Comparison of ENCODE assay signal across 27 mouse cellular contexts in genomic region chr4:45729801-45730200, GRCm38 (mm10).
DNase-seq lines count a peak whose midpoint lies in the region; ATAC-seq lines count a peak whose summit lies in the region.
"Had no signal": no experiment of that assay in that cellular context is flagged by ENCODE, and none has a peak within 500 bp of the region (broad histone marks: within the 10 kb centered on the region; RNA-seq: fewer than 3 reads in every experiment).

No protein-coding gene starts in this region.

- H3K4me3 ChIP-seq in forebrain, embryonic 13.5 days = no peak overlapping the region
- H3K4me3 ChIP-seq in forebrain, embryonic 12.5 days (replicated peaks) = no peak overlapping the region
- no peak overlapping the region for H3K4me3 ChIP-seq in midbrain, embryonic 10.5 days
- no peak overlapping the region for H3K4me3 ChIP-seq in midbrain, embryonic 13.5 days (replicated peaks)
- H3K4me3 ChIP-seq in embryonic facial prominence, embryonic 12.5 days = no peak overlapping the region
- no peak overlapping the region for H3K4me3 ChIP-seq in kidney, embryonic 14.5 days (ENCODE audit: low read length)
- H3K4me3 ChIP-seq: gastrocnemius, adult 2 months; heart, embryonic 10.5 days; intestine, embryonic 15.5 days; lung, embryonic 15.5 days; myocyte; neural tube, embryonic 13.5 days; stomach, embryonic 15.5 days had no signal

- 79% methylated on average over 4 of the region's 4 CpGs for WGBS in forebrain, embryonic 13.5 days
- 84% methylated on average over 4 of the region's 4 CpGs for WGBS in forebrain, embryonic 12.5 days
- 82% methylated on average over 4 of the region's 4 CpGs for WGBS in midbrain, embryonic 10.5 days
- WGBS in midbrain, embryonic 13.5 days = 67% methylated on average over 4 of the region's 4 CpGs
- WGBS in embryonic facial prominence, embryonic 12.5 days = 59% methylated on average over 4 of the region's 4 CpGs
- WGBS in kidney, embryonic 14.5 days = 74% methylated on average over 4 of the region's 4 CpGs

- DNase-seq in midbrain, embryonic 10.5 days (ENCODE audit: low spot score) = no peak
- no peak for DNase-seq in kidney, adult 18-20 months
- DNase-seq in spleen, postnatal 14 days (ENCODE audit: low spot score in 2 of 2) = no peak
- DNase-seq: cerebellum, adult 11-12 months; cerebellum, postnatal 14 days; gastrocnemius, adult 2 months; kidney, adult 9 months; kidney, postnatal 25 days; layer of hippocampus, postnatal 36 days; lung, postnatal 36 days; retina, postnatal 1 day; thymus, postnatal 25 days had no signal

- H3K4me2 ChIP-seq in forebrain, embryonic 13.5 days = no peak overlapping the region
- H3K4me2 ChIP-seq in forebrain, embryonic 12.5 days = no peak overlapping the region
- no peak overlapping the region for H3K4me2 ChIP-seq in midbrain, embryonic 13.5 days (replicated peaks)
- H3K4me2 ChIP-seq in embryonic facial prominence, embryonic 12.5 days (replicated peaks) = no peak overlapping the region
- H3K4me2 ChIP-seq in kidney, embryonic 14.5 days (replicated peaks; ENCODE audit: low read depth, low read length) = no peak overlapping the region
- H3K4me2 ChIP-seq: hindbrain, embryonic 14.5 days; intestine, embryonic 15.5 days; lung, embryonic 15.5 days; neural tube, embryonic 13.5 days; stomach, embryonic 15.5 days had no signal

- H3K36me3 ChIP-seq in forebrain, embryonic 13.5 days (ENCODE audit: poor library complexity, severe bottlenecking) = no peaks in the 10 kb centered on the region
- H3K36me3 ChIP-seq in forebrain, embryonic 12.5 days (replicated peaks) = no peaks in the 10 kb centered on the region
- H3K36me3 ChIP-seq in midbrain, embryonic 10.5 days = no peaks in the 10 kb centered on the region
- no peaks in the 10 kb centered on the region for H3K36me3 ChIP-seq in midbrain, embryonic 13.5 days
- no peaks in the 10 kb centered on the region for H3K36me3 ChIP-seq in embryonic facial prominence, embryonic 12.5 days
- H3K36me3 ChIP-seq in kidney, embryonic 14.5 days (ENCODE audit: control insufficient read depth, insufficient read depth, low read length) = no peaks in the 10 kb centered on the region
- H3K36me3 ChIP-seq: heart, embryonic 10.5 days; intestine, embryonic 15.5 days; lung, embryonic 15.5 days; neural tube, embryonic 13.5 days; stomach, embryonic 15.5 days had no signal

- peaks cover 36% of the 10 kb centered on the region for H3K4me1 ChIP-seq in forebrain, embryonic 13.5 days
- H3K4me1 ChIP-seq in forebrain, embryonic 12.5 days = peaks cover 45% of the 10 kb centered on the region
- peaks cover 47% of the 10 kb centered on the region for H3K4me1 ChIP-seq in midbrain, embryonic 10.5 days
- H3K4me1 ChIP-seq in midbrain, embryonic 13.5 days (replicated peaks) = peaks cover 43% of the 10 kb centered on the region
- peaks cover 38% of the 10 kb centered on the region for H3K4me1 ChIP-seq in embryonic facial prominence, embryonic 12.5 days
- H3K4me1 ChIP-seq in kidney, embryonic 14.5 days (ENCODE audit: control insufficient read depth, insufficient read depth, low read length) = peaks cover 15% of the 10 kb centered on the region

- peaks cover 9% of the 10 kb centered on the region for H3K27me3 ChIP-seq in forebrain, embryonic 13.5 days
- H3K27me3 ChIP-seq in forebrain, embryonic 12.5 days = peaks cover 11% of the 10 kb centered on the region; the same call in 1 of the 2 replicates
- peaks cover 38% of the 10 kb centered on the region for H3K27me3 ChIP-seq in midbrain, embryonic 10.5 days (ENCODE audit: low read depth, poor library complexity, severe bottlenecking)
- H3K27me3 ChIP-seq in midbrain, embryonic 13.5 days = peaks cover 10% of the 10 kb centered on the region; the same call in 1 of the 2 replicates
- H3K27me3 ChIP-seq in embryonic facial prominence, embryonic 12.5 days = no peaks in the 10 kb centered on the region
- H3K27me3 ChIP-seq in kidney, embryonic 14.5 days (ENCODE audit: control insufficient read depth, insufficient read depth, low read length) = no peaks in the 10 kb centered on the region
- H3K27me3 ChIP-seq: intestine, embryonic 15.5 days; lung, embryonic 15.5 days; neural tube, embryonic 13.5 days; stomach, embryonic 15.5 days had no signal

- ATAC-seq in forebrain, embryonic 13.5 days = no peak
- no peak for ATAC-seq in forebrain, embryonic 12.5 days (ENCODE audit: low FRiP score)
- no peak for ATAC-seq in midbrain, embryonic 13.5 days
- ATAC-seq in embryonic facial prominence, embryonic 12.5 days (ENCODE audit: insufficient number of reproducible peaks, insufficient read depth, low FRiP score, low TSS enrichment) = no peak
- ATAC-seq in kidney, embryonic 14.5 days (ENCODE audit: low FRiP score, low TSS enrichment) = no peak
- ATAC-seq: forebrain, embryonic 14.5 days; intestine, embryonic 15.5 days; midbrain, embryonic 16.5 days had no signal

- 0 out of 2 replicates have a peak overlapping the region, but pooled peaks have one; percentile 22 for H3K27ac ChIP-seq in forebrain, embryonic 13.5 days
- no peak overlapping the region for H3K27ac ChIP-seq in forebrain, embryonic 12.5 days
- 0 out of 2 replicates have a peak overlapping the region, but pooled peaks have one; percentile 19 for H3K27ac ChIP-seq in midbrain, embryonic 10.5 days (replicated peaks)
- no peak overlapping the region for H3K27ac ChIP-seq in midbrain, embryonic 13.5 days
- H3K27ac ChIP-seq in embryonic facial prominence, embryonic 12.5 days = peak overlapping the region; percentile 92; the same call in 1 of the 2 replicates
- no peak overlapping the region for H3K27ac ChIP-seq in kidney, embryonic 14.5 days (ENCODE audit: low read depth, low read length)
- H3K27ac ChIP-seq: gastrocnemius, adult 2 months; heart, embryonic 10.5 days; hindbrain, embryonic 14.5 days; liver, embryonic 14.5 days; lung, embryonic 15.5 days had no signal

- no peaks in the 10 kb centered on the region for H3K9me3 ChIP-seq in forebrain, embryonic 13.5 days (replicated peaks)
- H3K9me3 ChIP-seq in forebrain, embryonic 12.5 days = no peaks in the 10 kb centered on the region
- no peaks in the 10 kb centered on the region for H3K9me3 ChIP-seq in midbrain, embryonic 10.5 days (replicated peaks)
- H3K9me3 ChIP-seq in midbrain, embryonic 13.5 days = no peaks in the 10 kb centered on the region
- no peaks in the 10 kb centered on the region for H3K9me3 ChIP-seq in embryonic facial prominence, embryonic 12.5 days
- no peaks in the 10 kb centered on the region for H3K9me3 ChIP-seq in kidney, embryonic 14.5 days (ENCODE audit: control insufficient read depth, low read length)
- H3K9me3 ChIP-seq: heart, embryonic 10.5 days; intestine, embryonic 15.5 days; lung, embryonic 15.5 days; neural tube, embryonic 13.5 days; stomach, embryonic 15.5 days had no signal

- H3K9ac ChIP-seq in forebrain, embryonic 13.5 days = no peak overlapping the region
- no peak overlapping the region for H3K9ac ChIP-seq in forebrain, embryonic 12.5 days
- H3K9ac ChIP-seq in midbrain, embryonic 13.5 days (replicated peaks) = no peak overlapping the region
- H3K9ac ChIP-seq in embryonic facial prominence, embryonic 12.5 days = no peak overlapping the region
- no peak overlapping the region for H3K9ac ChIP-seq in kidney, embryonic 14.5 days (ENCODE audit: low read depth, low read length)
- H3K9ac ChIP-seq: hindbrain, embryonic 14.5 days; intestine, embryonic 15.5 days; liver, embryonic 14.5 days; lung, embryonic 15.5 days; neural tube, embryonic 13.5 days; stomach, embryonic 15.5 days had no signal

Comparison
In these comparisons a context has a peak if more than half of its experiments do, and no peak if none do; other contexts are left out.
1. H3K27ac ChIP-seq: peak in forebrain, embryonic 13.5 days (single experiment), midbrain, embryonic 10.5 days (single experiment) and embryonic facial prominence, embryonic 12.5 days (single experiment); none in forebrain, embryonic 12.5 days (single experiment), midbrain, embryonic 13.5 days (single experiment) and kidney, embryonic 14.5 days (single experiment).